Mouse (Mus musculus) 3T3-L1 (cell line): Measurements from ENCODE around the gene Adamts13.

ENCODE experiments used
- DNase-seq: peaks from one replicate; pipeline ENCODE4 v3.0.0-alpha.2; 2015; ENCODE audit warnings: low read depth, low spot score

Gene Adamts13

GRCm38 (mm10) chr2:27036003-27036402, 62.8 kb downstream of the Adamts13 start:
- DNase-seq: no peak

GRCm38 (mm10) chr2:27037008-27037407, 63.8 kb downstream of the Adamts13 start:
- DNase-seq: no peak

- DNase-seq: peak; percentile 81
Measured at GRCm38 (mm10) chr2:27038596-27038995, 65.4 kb downstream of the Adamts13 start.

- peak; percentile 28 for DNase-seq
Measured at GRCm38 (mm10) chr2:27039286-27039685, 66.1 kb downstream of the Adamts13 start.

GRCm38 (mm10) chr2:27042131-27042844, 69.1 kb downstream of the Adamts13 start:
- peak; percentile 22 for DNase-seq

GRCm38 (mm10) chr2:27043461-27043860, 70.2 kb downstream of the Adamts13 start:
- peak; percentile 84 for DNase-seq

GRCm38 (mm10) chr2:27044166-27044565, 71.0 kb downstream of the Adamts13 start:
- no peak for DNase-seq

- no peak for DNase-seq
Measured at GRCm38 (mm10) chr2:27044641-27045040, 71.4 kb downstream of the Adamts13 start.

GRCm38 (mm10) chr2:27045979-27046770, 73.0 kb downstream of the Adamts13 start:
- DNase-seq: no peak

- no peak for DNase-seq
Measured at GRCm38 (mm10) chr2:27049408-27049807, 76.2 kb downstream of the Adamts13 start.

GRCm38 (mm10) chr2:27058251-27058650, 85.0 kb downstream of the Adamts13 start:
- no peak for DNase-seq

GRCm38 (mm10) chr2:27058751-27059150, 85.5 kb downstream of the Adamts13 start:
- no peak for DNase-seq

GRCm38 (mm10) chr2:27059187-27059586, 86.0 kb downstream of the Adamts13 start:
- DNase-seq: no peak
